Mouse (Mus musculus): Measurements from ENCODE around the gene Lpin3.

DNA sequence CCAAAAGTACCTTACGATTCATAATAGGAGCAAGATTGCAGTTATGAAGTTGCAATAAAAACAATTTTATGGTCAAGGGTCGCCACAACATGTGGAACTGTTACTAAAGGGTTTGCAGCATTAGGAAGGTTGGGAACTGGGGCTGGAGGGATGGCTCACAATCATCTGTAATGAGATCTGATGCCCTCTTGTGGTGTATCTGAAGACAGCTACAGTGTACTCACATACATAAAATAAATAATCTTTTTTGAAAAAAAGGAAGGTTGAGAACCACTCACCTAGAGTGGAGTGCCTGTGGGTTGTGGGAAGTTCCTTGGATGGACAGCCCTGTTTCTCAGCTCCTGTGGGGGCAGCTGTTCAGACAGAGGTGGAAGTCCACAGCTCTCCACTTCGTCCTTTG lies 62.0 kb downstream of the Lpin3 start:
- TF ChIP-seq POLR2A (IDR thresholded peaks at IDR 0.05; ENCODE audit: low read depth, low read length) = no peak
- TF ChIP-seq CTCF (IDR thresholded peaks at IDR 0.05; ENCODE audit: extremely low read depth, insufficient read depth, insufficient read length, insufficient replicate concordance) = no peak

Measured in spleen, adult 2 months (tissue).